Mouse (Mus musculus): ENCODE measurements at regions not wholly inside any gene's neighbourhood (a gene's known extent, or its start where the extent isn't known, plus 50 kb on each side); places are given as distances from the start of the nearest gene placed in this dataset.

- TF ChIP-seq GATA1 (IDR thresholded peaks at IDR 0.05; ENCODE audit: borderline replicate concordance, low read length) (no peak), FLI1 (IDR thresholded peaks at IDR 0.05; ENCODE audit: low read length) (no peak)
Measured at GRCm38 (mm10) chr12:106572956-106573355, 562.9 kb downstream of the Vrk1 start.
